Mouse (Mus musculus) liver, embryonic 14.5 days (tissue): ENCODE measurements at regions not wholly inside any gene's neighbourhood (a gene's known extent, or its start where the extent isn't known, plus 50 kb on each side); places are given as distances from the start of the nearest gene placed in this dataset.

Experiments used
- ATAC-seq: fragments of 200-750 bp; cut with Nextera tagmentation; 2 replicates; pipeline ENCODE4 v1.8.0; 2017; ENCODE audit warnings: moderate number of reproducible peaks, mild to moderate bottlenecking, moderate library complexity; ENCODE audit not compliant: insufficient read depth
- DNase-seq, 3 experiments: peaks; one replicate each; pipeline ENCODE4 v3.0.0-alpha.2; 2012 to 2013; ENCODE audit warnings: low read depth in 3 of 3, low spot score in 3 of 3
- H3K27ac ChIP-seq: fragments of 300-500 bp; sonication (generic); 2 replicates; pipeline ENCODE4 v1.5.1; 2014; ENCODE audit warnings: moderate library complexity, mild to moderate bottlenecking, control low read depth, inconsistent platforms
- H3K27me3 ChIP-seq: fragments of 300-500 bp; sonication (generic); 2 replicates; pipeline ENCODE4 v1.6.1; 2014; ENCODE audit warnings: mild to moderate bottlenecking, low read length, moderate library complexity; ENCODE audit not compliant: control insufficient read depth, insufficient read depth
- H3K36me3 ChIP-seq: fragments of 300-500 bp; sonication (generic); replicated peaks from 2 replicates; pipeline ENCODE4 v1.6.1; 2014; ENCODE audit warnings: low read depth; ENCODE audit not compliant: control insufficient read depth, insufficient read depth
- H3K4me1 ChIP-seq, 2 experiments: fragments of 200-500 bp in 1 of 2; fragments of 300-500 bp in 1 of 2; sonication (generic) in 1 of 2; replicated peaks; 2 replicates each; pipeline ENCODE4 v1.6.1; 2012 to 2014; ENCODE audit warnings: antibody characterized with exemption in 1 of 2, inconsistent platforms in 1 of 2, low read length in 1 of 2; ENCODE audit not compliant: control insufficient read depth in 2 of 2, insufficient read depth in 2 of 2
- H3K4me2 ChIP-seq: fragments of 300-500 bp; sonication (generic); 2 replicates; pipeline ENCODE4 v1.6.1; 2014; ENCODE audit warnings: low read depth, mild to moderate bottlenecking, control low read depth, moderate library complexity
- H3K4me3 ChIP-seq, 2 experiments: fragments of 200-500 bp in 1 of 2; fragments of 300-500 bp in 1 of 2; sonication (generic) in 1 of 2; 2 replicates each; pipeline ENCODE4 v1.5.1; 2012 to 2014; ENCODE audit warnings: low read depth in 2 of 2, low read length in 2 of 2, mild to moderate bottlenecking in 2 of 2, control low read depth in 1 of 2, inconsistent platforms in 1 of 2, moderate library complexity in 1 of 2; ENCODE audit not compliant: insufficient read depth in 1 of 2
- H3K9ac ChIP-seq: fragments of 300-500 bp; sonication (generic); replicated peaks from 2 replicates; pipeline ENCODE4 v1.6.1; 2014; ENCODE audit warnings: mild to moderate bottlenecking, control low read depth, moderate library complexity
- H3K9me3 ChIP-seq: fragments of 300-500 bp; sonication (generic); 2 replicates; pipeline ENCODE4 v1.6.1; 2016; ENCODE audit warnings: low read length, mixed read lengths; ENCODE audit not compliant: control insufficient read depth
- CTCF ChIP-seq: IDR thresholded peaks from 2 replicates; pipeline ENCODE4 v1.5.1; 2016; ENCODE audit warnings: antibody characterized with exemption, low read depth, control low read depth
- EP300 ChIP-seq: IDR thresholded peaks from 2 replicates; pipeline ENCODE4 v1.6.1; 2016; ENCODE audit warnings: antibody characterized with exemption, low read depth
- WGBS: fragments of 180-500 bp; shearing (Covaris S2); extraction: QIAGEN DNeasy Blood & Tissue Kit; methylation state at CpG from one replicate; pipeline ENCODE4 v1.1.7; 2014; ENCODE audit not compliant: insufficient replicate concordance; 5-methylcytosine and 5-hydroxymethylcytosine counted together

DNA sequence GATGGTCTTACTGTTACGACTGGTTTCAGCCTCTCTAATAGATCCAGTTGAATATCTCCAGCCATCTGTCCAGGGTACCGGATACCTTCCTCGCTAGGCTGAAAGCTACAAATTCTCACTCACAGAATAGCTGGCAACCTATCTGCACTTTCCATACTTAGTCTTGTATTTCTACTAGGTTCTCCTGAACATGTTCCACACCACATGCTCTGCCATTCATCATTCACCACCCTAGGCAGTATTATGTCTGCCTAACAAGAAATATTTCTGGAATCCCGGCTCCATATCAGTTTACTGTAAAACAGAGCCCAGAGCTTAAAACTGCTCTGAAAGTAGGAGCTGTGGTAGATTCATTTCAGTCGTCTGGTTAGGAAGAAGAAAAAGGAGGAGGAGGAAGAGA is 1224.5 kb upstream of the Lrrc6 start:
- H3K36me3 ChIP-seq = no peaks in the 10 kb centered on the region
- ATAC-seq = no peak
- no peak for DNase-seq
- H3K27me3 ChIP-seq = no peaks in the 10 kb centered on the region
- no peak overlapping the region for H3K4me2 ChIP-seq
- H3K9me3 ChIP-seq = no peaks in the 10 kb centered on the region
- no peaks in the 10 kb centered on the region for H3K4me1 ChIP-seq
- no peak for TF ChIP-seq EP300
- TF ChIP-seq CTCF = no peak
- no peak overlapping the region for H3K27ac ChIP-seq
- no peak overlapping the region for H3K9ac ChIP-seq
- H3K4me3 ChIP-seq = no peak overlapping the region
- 52% methylated on average over 5 of the region's 5 CpGs for WGBS

DNA sequence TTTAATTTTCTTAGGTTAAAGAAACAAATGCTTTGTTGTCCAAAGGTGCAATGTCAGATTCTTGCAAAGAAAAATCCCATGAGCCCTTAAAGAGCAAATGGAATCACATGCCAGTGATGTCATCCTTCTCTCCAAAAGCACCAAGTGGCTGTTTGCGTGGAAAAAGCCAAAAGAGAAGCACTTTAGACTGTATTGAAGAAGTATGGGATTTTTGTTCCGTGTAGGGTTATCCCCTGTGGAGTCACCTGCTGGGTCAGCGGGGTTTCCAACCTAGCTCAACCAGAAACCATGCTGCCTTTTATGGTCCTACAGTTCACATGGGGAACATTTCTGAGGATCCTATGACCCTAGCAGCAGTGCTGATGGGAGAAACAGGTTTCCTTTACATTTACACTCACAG is 1213.5 kb upstream of the Lrrc6 start:
- no peak for ATAC-seq

DNA sequence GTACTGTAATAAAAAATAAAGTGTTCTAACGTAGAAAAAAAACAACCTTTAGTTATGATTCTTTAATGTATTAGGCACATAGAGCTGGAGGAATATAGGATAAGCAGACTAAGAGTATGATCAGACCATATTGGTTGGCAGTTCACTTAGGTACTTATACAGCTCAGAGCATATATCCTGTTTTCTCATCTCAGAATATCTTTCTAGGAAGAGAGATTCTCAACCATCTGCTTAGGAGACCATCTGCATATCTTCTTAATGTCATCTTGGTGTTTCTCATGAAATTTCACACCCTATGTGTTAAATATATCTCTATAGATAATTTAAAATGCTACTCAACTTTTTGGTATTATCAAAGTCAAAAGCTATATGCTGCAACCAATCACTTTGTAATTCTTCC is 1185.4 kb upstream of the Lrrc6 start:
- ATAC-seq (no peak), DNase-seq (no peak)
- Histone ChIP-seq H3K27ac (no peak overlapping the region), H3K9me3 (no peaks in the 10 kb centered on the region), H3K4me3 (no peak overlapping the region), H3K36me3 (no peaks in the 10 kb centered on the region), H3K4me1 (no peaks in the 10 kb centered on the region), H3K27me3 (no peaks in the 10 kb centered on the region), H3K9ac (no peak overlapping the region), H3K4me2 (no peak overlapping the region)
- 24% methylated on average over 1 of the region's 1 CpGs for WGBS
- TF ChIP-seq EP300 (no peak), CTCF (no peak)

More for the DNA sequence above, 1213.5 kb upstream of the Lrrc6 start:
- Histone ChIP-seq H3K4me2 (no peak overlapping the region), H3K36me3 (no peaks in the 10 kb centered on the region), H3K9me3 (no peaks in the 10 kb centered on the region), H3K27ac (no peak overlapping the region), H3K4me3 (no peak overlapping the region), H3K27me3 (no peaks in the 10 kb centered on the region), H3K9ac (no peak overlapping the region), H3K4me1 (no peaks in the 10 kb centered on the region)
- DNase-seq = no peak
- TF ChIP-seq CTCF (no peak), EP300 (no peak)
- WGBS = 57% methylated on average over 3 of the region's 3 CpGs

DNA sequence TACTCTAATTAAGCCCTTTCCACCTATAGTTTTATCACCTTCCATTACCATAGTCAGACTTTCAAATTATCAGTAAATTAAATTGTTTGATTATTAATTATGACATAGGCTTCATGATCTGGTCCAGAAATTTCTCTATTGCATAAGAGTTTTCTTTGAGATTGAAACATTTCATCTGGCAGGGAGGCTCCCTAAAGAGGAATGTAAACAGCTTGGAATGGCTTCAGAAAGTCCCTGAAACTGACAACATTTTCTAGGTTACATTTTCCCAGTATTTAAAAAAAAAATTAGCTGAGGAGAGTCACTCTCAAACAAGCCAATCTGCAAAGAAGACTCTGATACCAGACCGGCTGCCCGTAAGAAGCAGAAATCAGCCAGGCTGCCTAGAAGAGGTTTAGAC is 1172.6 kb upstream of the Lrrc6 start:
- Histone ChIP-seq H3K9me3 (no peaks in the 10 kb centered on the region), H3K4me1 (no peaks in the 10 kb centered on the region), H3K27ac (no peak overlapping the region), H3K4me3 (no peak overlapping the region), H3K27me3 (no peaks in the 10 kb centered on the region), H3K9ac (no peak overlapping the region), H3K36me3 (no peaks in the 10 kb centered on the region), H3K4me2 (no peak overlapping the region)
- no peak for TF ChIP-seq EP300
- TF ChIP-seq CTCF = no peak
- DNase-seq (no peak), ATAC-seq (no peak)
- 85% methylated on average over 2 of the region's 2 CpGs for WGBS

DNA sequence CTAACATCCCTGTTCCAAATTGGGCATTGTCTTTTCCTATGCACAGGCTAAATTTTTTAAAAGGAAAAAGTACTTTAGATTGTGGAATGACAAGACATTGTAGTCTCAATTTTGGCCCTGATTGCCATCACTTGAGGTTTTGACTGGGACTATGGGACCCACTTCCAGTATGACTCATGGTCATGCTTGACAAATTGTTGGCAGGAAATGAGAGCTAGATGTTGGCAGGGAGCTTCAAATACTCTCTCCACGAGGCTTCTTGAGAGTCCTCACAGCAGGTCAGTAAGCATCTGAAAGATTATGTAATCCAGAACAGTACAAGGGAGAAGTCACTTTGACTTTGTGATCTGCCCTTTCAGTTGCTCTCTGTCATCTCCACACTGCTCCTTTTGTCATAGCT is 1135.4 kb upstream of the Lrrc6 start:
- no peak overlapping the region for H3K9ac ChIP-seq
- ATAC-seq (no peak), DNase-seq (no peak)
- no peak for TF ChIP-seq EP300
- no peak for TF ChIP-seq CTCF
- no peaks in the 10 kb centered on the region for H3K27me3 ChIP-seq
- H3K4me1 ChIP-seq = no peaks in the 10 kb centered on the region
- H3K4me3 ChIP-seq = no peak overlapping the region
- no peak overlapping the region for H3K4me2 ChIP-seq
- no peaks in the 10 kb centered on the region for H3K36me3 ChIP-seq
- 4% methylated on average over 1 of the region's 1 CpGs for WGBS
- H3K9me3 ChIP-seq = no peaks in the 10 kb centered on the region
- no peak overlapping the region for H3K27ac ChIP-seq
